Mouse (Mus musculus) hindbrain, embryonic 11.5 days (tissue): Measurements from ENCODE around the gene Tifab. TPM values are rescaled to one million over a fixed set of nuclear protein-coding genes. Genes with fewer than 3 reads are reported as not detected.

Experiments
- ATAC-seq: fragments of 200-750 bp; cut with Nextera tagmentation; 2 replicates; pipeline ENCODE4 v1.8.0; 2017; ENCODE audit warnings: mild to moderate bottlenecking, moderate TSS enrichment, moderate library complexity; ENCODE audit not compliant: low FRiP score
- DNase-seq: peaks from one replicate; pipeline ENCODE4 v3.0.0-alpha.2; 2015; ENCODE audit warnings: low spot score
- H3K27ac ChIP-seq: fragments of 300-500 bp; sonication (generic); 2 replicates; pipeline ENCODE4 v1.5.1; 2014; ENCODE audit warnings: mild to moderate bottlenecking, low read depth, low read length
- H3K27me3 ChIP-seq: fragments of 300-500 bp; sonication (generic); 2 replicates; pipeline ENCODE4 v1.6.1; 2014; ENCODE audit warnings: mild to moderate bottlenecking, low read length, moderate library complexity, mixed read lengths; ENCODE audit not compliant: control insufficient read depth, insufficient read depth
- H3K36me3 ChIP-seq: fragments of 300-500 bp; sonication (generic); 2 replicates; pipeline ENCODE4 v1.6.1; 2014; ENCODE audit warnings: mild to moderate bottlenecking, low read length, moderate library complexity, mixed read lengths; ENCODE audit not compliant: control insufficient read depth, insufficient read depth
- H3K4me1 ChIP-seq: fragments of 300-500 bp; sonication (generic); replicated peaks from 2 replicates; pipeline ENCODE4 v1.6.1; 2014; ENCODE audit warnings: low read length, mixed read lengths; ENCODE audit not compliant: control insufficient read depth, insufficient read depth
- H3K4me2 ChIP-seq: fragments of 300-500 bp; sonication (generic); replicated peaks from 2 replicates; pipeline ENCODE4 v1.6.1; 2014; ENCODE audit warnings: mild to moderate bottlenecking, low read depth, low read length
- H3K4me3 ChIP-seq: fragments of 300-500 bp; sonication (generic); 2 replicates; pipeline ENCODE4 v1.5.1; 2014; ENCODE audit warnings: low read depth, low read length
- H3K9ac ChIP-seq: fragments of 300-500 bp; sonication (generic); 2 replicates; pipeline ENCODE4 v1.6.1; 2014; ENCODE audit warnings: low read depth, low read length
- H3K9me3 ChIP-seq: fragments of 300-500 bp; sonication (generic); 2 replicates; pipeline ENCODE4 v1.6.1; 2016; ENCODE audit warnings: low read length; ENCODE audit not compliant: control insufficient read depth
- WGBS: fragments of 180-500 bp; shearing (Covaris S2); extraction: QIAGEN DNeasy Blood & Tissue Kit; methylation state at CpG from one replicate; pipeline ENCODE4 v1.1.7; 2014; 5-methylcytosine and 5-hydroxymethylcytosine counted together
- polyA plus RNA-seq: library from polyadenylated mRNA; unstranded; fragments of >200 nt; fragmentation: Nextera tagmentation; extraction: Ambion mirVana; gene quantifications from 2 replicates; pipeline ENCODE4 v1.2.1, GENCODE M21; 2014

Gene Tifab
- polyA plus RNA-seq, 1 experiment from 2014 or later: 0.71 TPM

- H3K4me2 ChIP-seq: no peak overlapping the region
- H3K27ac ChIP-seq: no peak overlapping the region
- no peak overlapping the region for H3K9ac ChIP-seq
- H3K27me3 ChIP-seq: no peaks in the 10 kb centered on the region
- no peaks in the 10 kb centered on the region for H3K36me3 ChIP-seq
- DNase-seq (no peak), ATAC-seq (no peak)
- H3K4me3 ChIP-seq: no peak overlapping the region
- WGBS: 78% methylated on average over 5 of the region's 5 CpGs
- no peaks in the 10 kb centered on the region for H3K9me3 ChIP-seq
- peaks cover 3% of the 10 kb centered on the region; the same call in 1 of the 2 replicates for H3K4me1 ChIP-seq
Observed at GRCm38 (mm10) chr13:56155048-56155447, 23.6 kb downstream of the Tifab start.

- no peak overlapping the region for H3K4me3 ChIP-seq
- DNase-seq (no peak), ATAC-seq (no peak)
- no peaks in the 10 kb centered on the region for H3K36me3 ChIP-seq
- WGBS: 69% methylated on average over 7 of the region's 7 CpGs
- no peaks in the 10 kb centered on the region for H3K27me3 ChIP-seq
- H3K9me3 ChIP-seq: no peaks in the 10 kb centered on the region
- H3K27ac ChIP-seq: no peak overlapping the region
- H3K4me1 ChIP-seq: no peaks in the 10 kb centered on the region
- H3K4me2 ChIP-seq: no peak overlapping the region
- H3K9ac ChIP-seq: no peak overlapping the region
Observed at GRCm38 (mm10) chr13:56152773-56153460, 25.8 kb downstream of the Tifab start.

GRCm38 (mm10) chr13:56151404-56152226 lies 27.1 kb downstream of the Tifab start:
- Histone ChIP-seq H3K4me2 (no peak overlapping the region), H3K36me3 (no peaks in the 10 kb centered on the region), H3K9ac (no peak overlapping the region), H3K4me1 (no peaks in the 10 kb centered on the region), H3K9me3 (no peaks in the 10 kb centered on the region), H3K27me3 (no peaks in the 10 kb centered on the region), H3K4me3 (no peak overlapping the region), H3K27ac (no peak overlapping the region)
- 52% methylated on average over 22 of the region's 22 CpGs for WGBS
- ATAC-seq: no peak
- peak; percentile 90 for DNase-seq

GRCm38 (mm10) chr13:56145523-56145922 lies 33.2 kb downstream of the Tifab start:
- no peak overlapping the region for H3K27ac ChIP-seq
- DNase-seq (peak; percentile 29), ATAC-seq (no peak)
- H3K27me3 ChIP-seq: no peaks in the 10 kb centered on the region
- no peak overlapping the region for H3K4me3 ChIP-seq
- WGBS: 29% methylated on average over 3 of the region's 3 CpGs
- no peaks in the 10 kb centered on the region for H3K4me1 ChIP-seq
- no peak overlapping the region for H3K9ac ChIP-seq
- no peak overlapping the region for H3K4me2 ChIP-seq
- no peaks in the 10 kb centered on the region for H3K9me3 ChIP-seq
- H3K36me3 ChIP-seq: no peaks in the 10 kb centered on the region

- Histone ChIP-seq H3K4me1 (no peaks in the 10 kb centered on the region), H3K27me3 (no peaks in the 10 kb centered on the region), H3K27ac (no peak overlapping the region), H3K4me2 (no peak overlapping the region), H3K4me3 (no peak overlapping the region), H3K9me3 (no peaks in the 10 kb centered on the region), H3K9ac (no peak overlapping the region), H3K36me3 (no peaks in the 10 kb centered on the region)
- 51% methylated on average over 2 of the region's 2 CpGs for WGBS
- ATAC-seq (no peak), DNase-seq (no peak)
Observed at GRCm38 (mm10) chr13:56144021-56144420, 34.7 kb downstream of the Tifab start.

- ATAC-seq (no peak), DNase-seq (no peak)
- 3% methylated on average over 7 of the region's 7 CpGs for WGBS
- Histone ChIP-seq H3K4me1 (no peaks in the 10 kb centered on the region), H3K27ac (no peak overlapping the region), H3K27me3 (no peaks in the 10 kb centered on the region), H3K4me3 (no peak overlapping the region), H3K9ac (no peak overlapping the region), H3K36me3 (no peaks in the 10 kb centered on the region), H3K4me2 (no peak overlapping the region), H3K9me3 (no peaks in the 10 kb centered on the region)
Observed at GRCm38 (mm10) chr13:56143151-56143513, 35.6 kb downstream of the Tifab start.

DNA sequence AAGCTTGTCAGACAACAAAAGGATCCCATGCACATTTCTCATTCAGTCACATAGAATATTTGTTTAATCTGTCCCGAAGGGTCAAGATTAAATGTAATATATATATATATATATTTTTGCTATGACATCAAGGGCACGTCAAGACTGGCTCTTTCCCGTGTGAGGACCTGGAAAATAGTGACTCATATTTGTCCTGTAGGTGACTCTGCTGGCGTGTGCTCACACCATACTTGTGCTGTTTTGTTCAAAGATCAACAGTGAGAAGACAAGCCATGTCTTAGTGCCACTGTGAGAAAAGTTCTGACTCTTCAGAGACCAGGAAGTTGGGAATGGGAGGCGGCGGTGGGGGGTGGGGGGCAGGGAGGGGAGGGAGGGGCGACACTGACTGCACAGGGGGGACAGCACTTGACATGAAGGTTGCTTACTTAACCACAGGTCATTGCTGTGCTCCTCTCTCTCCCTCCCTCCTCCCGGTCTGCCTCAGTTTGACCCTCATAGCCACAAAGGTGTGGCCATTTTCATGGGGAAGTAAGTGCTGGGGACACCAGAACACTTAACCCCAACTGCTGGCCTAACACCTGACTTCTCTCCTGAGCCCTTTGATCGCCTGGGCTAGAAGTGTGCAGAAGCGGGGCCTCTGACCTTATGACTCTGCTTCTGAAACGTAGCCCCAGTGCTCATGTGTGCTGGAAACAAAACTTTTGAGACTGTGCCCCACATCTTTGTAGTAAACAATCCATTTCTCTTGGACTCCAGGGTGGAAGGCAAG lies 36.1 kb downstream of the Tifab start:
- WGBS: 22% methylated on average over 11 of the region's 11 CpGs

DNA sequence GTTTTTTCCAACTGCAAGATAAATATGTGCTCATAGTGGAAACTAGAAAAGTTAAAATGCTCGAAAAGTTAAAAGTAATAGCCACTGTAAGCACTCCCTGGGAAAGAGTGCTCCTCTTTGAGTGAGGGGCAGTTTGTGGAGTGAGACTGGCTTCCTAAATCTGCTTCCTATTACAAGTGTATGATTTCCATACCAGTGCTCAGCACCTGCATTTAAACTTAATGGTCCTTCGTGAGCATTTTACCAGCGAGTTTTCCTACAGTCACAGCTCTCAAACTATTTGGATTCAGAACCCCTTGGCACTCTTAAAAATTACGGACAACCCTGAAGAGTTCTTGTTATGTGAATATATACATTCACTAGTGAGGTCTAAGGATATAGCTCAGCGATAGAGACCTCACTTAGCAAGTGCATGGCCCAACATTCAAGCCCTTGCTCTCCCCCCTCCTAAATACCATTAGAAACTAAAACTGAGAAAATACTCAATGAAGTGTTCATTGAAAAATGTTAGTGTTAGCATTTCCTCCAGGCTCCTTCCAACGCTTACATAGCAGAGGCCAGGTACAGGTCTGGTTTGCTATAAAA lies 39.4 kb downstream of the Tifab start:
- no peaks in the 10 kb centered on the region for H3K9me3 ChIP-seq
- 67% methylated on average over 6 of the region's 6 CpGs for WGBS

More for the DNA sequence above, 36.1 kb downstream of the Tifab start:
- Histone ChIP-seq H3K36me3 (no peaks in the 10 kb centered on the region), H3K9ac (no peak overlapping the region), H3K4me1 (no peaks in the 10 kb centered on the region), H3K4me2 (no peak overlapping the region), H3K4me3 (no peak overlapping the region), H3K9me3 (no peaks in the 10 kb centered on the region), H3K27me3 (no peaks in the 10 kb centered on the region), H3K27ac (no peak overlapping the region)
- ATAC-seq (no peak), DNase-seq (no peak)

More for the DNA sequence above, 39.4 kb downstream of the Tifab start:
- Histone ChIP-seq H3K27me3 (no peaks in the 10 kb centered on the region), H3K4me1 (peaks cover 2% of the 10 kb centered on the region; the same call in 1 of the 2 replicates), H3K9ac (no peak overlapping the region), H3K4me2 (no peak overlapping the region), H3K27ac (no peak overlapping the region), H3K4me3 (no peak overlapping the region), H3K36me3 (no peaks in the 10 kb centered on the region)
- ATAC-seq (no peak), DNase-seq (no peak)
